Mouse (Mus musculus) testis, adult 2 months (tissue): ENCODE data around the gene Mpv17l2.

ENCODE experiments used
- CTCF ChIP-seq: fragments of 200-500 bp; IDR thresholded peaks from 2 replicates; pipeline ENCODE4 v1.5.1; 2012; ENCODE audit warnings: low read depth, mild to moderate bottlenecking, inconsistent platforms, low read length, moderate library complexity; ENCODE audit not compliant: control insufficient read depth, insufficient read depth, insufficient replicate concordance
- POLR2A ChIP-seq: fragments of 200-500 bp; IDR thresholded peaks from 2 replicates; pipeline ENCODE4 v1.6.1; 2012; ENCODE audit warnings: low read depth, mild to moderate bottlenecking, inconsistent platforms, low read length, moderate library complexity; ENCODE audit not compliant: control insufficient read depth

DNA sequence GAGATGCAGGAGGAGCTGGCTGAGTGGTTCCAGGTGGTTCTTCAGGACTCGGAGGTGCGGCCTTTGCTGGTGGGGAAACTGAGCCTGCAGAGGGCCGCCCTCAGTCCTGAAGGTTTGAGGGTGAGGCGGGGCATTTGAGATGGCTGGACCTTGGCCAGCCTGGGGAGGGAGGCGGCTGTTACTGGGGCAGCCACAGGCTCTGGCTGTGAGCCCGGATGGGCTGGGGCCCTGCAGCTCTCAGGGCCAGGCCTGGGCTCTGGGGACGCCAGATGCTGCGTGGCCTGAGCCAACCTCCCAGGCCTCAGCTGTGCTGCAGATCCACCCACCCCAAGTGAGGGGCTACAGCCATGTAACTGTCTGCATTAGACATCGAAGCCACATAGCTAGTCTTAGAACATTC, 13.1 kb upstream of the Mpv17l2 start:
- no peak for TF ChIP-seq CTCF
- TF ChIP-seq POLR2A = no peak
